Mouse (Mus musculus) stomach, postnatal 0 days (tissue): Measurements from ENCODE around the gene Elp4. TPM values are rescaled to one million over a fixed set of nuclear protein-coding genes. Genes with fewer than 3 reads are reported as not detected.

Source experiments
- ATAC-seq: fragments of 200-750 bp; cut with Nextera tagmentation; 2 replicates; pipeline ENCODE4 v1.8.0; 2017; ENCODE audit not compliant: low FRiP score, low TSS enrichment
- DNase-seq: peaks from one replicate; pipeline ENCODE4 v3.0.0-alpha.2; 2016; ENCODE audit warnings: low spot score
- H3K27ac ChIP-seq: fragments of 300-500 bp; sonication (generic); replicated peaks from 2 replicates; pipeline ENCODE4 v1.5.1; 2014; ENCODE audit warnings: mild to moderate bottlenecking, control low read depth
- H3K27me3 ChIP-seq: fragments of 300-500 bp; sonication (generic); 2 replicates; pipeline ENCODE4 v1.6.1; 2014; ENCODE audit warnings: low read length; ENCODE audit not compliant: control insufficient read depth, insufficient read depth
- H3K36me3 ChIP-seq: fragments of 300-500 bp; sonication (generic); 2 replicates; pipeline ENCODE4 v1.6.1; 2014; ENCODE audit warnings: low read length, mixed read lengths; ENCODE audit not compliant: control insufficient read depth, insufficient read depth
- H3K4me1 ChIP-seq: fragments of 300-500 bp; sonication (generic); replicated peaks from 2 replicates; pipeline ENCODE4 v1.6.1; 2014; ENCODE audit warnings: antibody characterized with exemption; ENCODE audit not compliant: control insufficient read depth, insufficient read depth
- H3K4me2 ChIP-seq: fragments of 300-500 bp; sonication (generic); replicated peaks from 2 replicates; pipeline ENCODE4 v1.6.1; 2014; ENCODE audit warnings: low read depth, mild to moderate bottlenecking, control low read depth, moderate library complexity
- H3K4me3 ChIP-seq: fragments of 300-500 bp; sonication (generic); 2 replicates; pipeline ENCODE4 v1.5.1; 2014; ENCODE audit warnings: low read depth, low read length, control low read depth
- H3K9ac ChIP-seq: fragments of 300-500 bp; sonication (generic); 2 replicates; pipeline ENCODE4 v1.6.1; 2014; ENCODE audit warnings: mild to moderate bottlenecking, low read length, control low read depth, mixed read lengths
- H3K9me3 ChIP-seq: fragments of 300-500 bp; sonication (generic); 2 replicates; pipeline ENCODE4 v1.6.1; 2016; ENCODE audit warnings: low read length; ENCODE audit not compliant: control insufficient read depth
- CTCF ChIP-seq: IDR thresholded peaks from 2 replicates; pipeline ENCODE4 v1.5.1; 2016; ENCODE audit warnings: antibody characterized with exemption, low read depth, mild to moderate bottlenecking, moderate library complexity
- EP300 ChIP-seq: optimal IDR thresholded peaks from 2 replicates; pipeline ENCODE3; 2016; ENCODE audit warnings: antibody characterized with exemption
- WGBS: fragments of 180-500 bp; shearing (Covaris S2); extraction: QIAGEN DNeasy Blood & Tissue Kit; methylation state at CpG from one replicate; pipeline ENCODE4 v1.1.7; 2014; 5-methylcytosine and 5-hydroxymethylcytosine counted together
- polyA plus RNA-seq: library from polyadenylated mRNA; unstranded; fragments of >200 nt; fragmentation: Nextera tagmentation; extraction: Ambion mirVana; gene quantifications from 2 replicates; pipeline ENCODE4 v1.2.1, GENCODE M21; 2015

Elp4 gene
- polyA plus RNA-seq, 1 experiment from 2014 or later: 14.0 TPM

GRCm38 (mm10) chr2:105668271-105669270 lies 235.8 kb downstream of the Elp4 start, which contains the start of gene Pax6:
TSS of gene Pax6 (plus strand) at chr2:105668900.
- Histone ChIP-seq H3K9me3 (no peaks in the 10 kb centered on the region), H3K36me3 (no peaks in the 10 kb centered on the region), H3K4me2 (no peak within 1 kb of the TSS), H3K9ac (no peak within 1 kb of the TSS), H3K4me1 (0 out of 2 replicates have a peak, but pooled peaks cover under 1% of the 10 kb centered on the region), H3K4me3 (0 out of 2 replicates have a peak within 1 kb of the TSS, but pooled peaks have one; percentile 8), H3K27me3 (peaks cover 39% of the 10 kb centered on the region), H3K27ac (no peak within 1 kb of the TSS)
- DNase-seq (peak; percentile 16), ATAC-seq (no peak)
- WGBS: 2% methylated on average over 44 of the region's 44 CpGs
- no peak for TF ChIP-seq EP300
- TF ChIP-seq CTCF: no peak

GRCm38 (mm10) chr2:105667626-105667950 lies 236.8 kb downstream of the Elp4 start:
- DNase-seq: peak; percentile 61
- WGBS: under 1% methylated on average over 11 of the region's 11 CpGs

DNA sequence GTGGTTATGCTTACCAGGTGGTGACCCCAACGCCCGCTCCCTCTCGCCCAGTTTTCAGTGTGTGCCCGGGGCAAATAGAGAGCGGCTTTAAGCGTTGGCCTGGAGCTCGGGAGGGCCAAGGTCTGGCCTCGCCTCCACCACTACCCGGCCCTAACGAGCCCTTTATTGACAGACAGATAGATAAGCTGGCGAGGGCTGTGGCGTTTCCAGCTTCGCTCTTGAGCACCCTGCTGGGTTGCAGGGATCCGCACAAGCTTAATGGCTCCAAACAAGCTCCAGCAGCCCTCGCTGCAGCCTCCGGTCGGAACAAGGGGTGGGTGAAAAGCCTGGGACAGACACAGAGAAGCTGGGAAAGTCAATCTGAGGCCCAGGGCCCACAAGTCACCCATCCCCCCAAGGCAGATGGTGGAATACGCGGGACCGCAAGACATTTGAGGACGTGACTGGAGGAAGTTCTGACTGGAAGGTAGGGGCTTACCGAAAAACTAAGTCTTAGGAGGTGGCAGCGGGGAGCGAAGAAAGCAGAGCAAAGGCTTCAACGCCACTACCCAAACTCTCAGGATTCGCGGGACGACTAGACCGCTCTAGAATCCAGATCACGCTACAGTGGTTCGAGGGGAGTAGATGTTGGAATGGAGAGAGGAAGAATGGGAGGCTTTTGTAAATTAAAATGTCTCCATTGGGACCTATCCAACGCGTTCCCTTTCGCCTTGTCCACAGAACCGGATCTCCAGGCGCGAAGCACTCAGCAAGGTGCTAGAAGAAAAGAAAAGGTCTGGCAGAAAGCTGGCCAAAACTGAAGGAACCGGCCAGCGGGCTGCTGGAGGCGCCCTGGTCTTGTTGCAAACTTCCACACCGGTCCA lies 237.4 kb downstream of the Elp4 start:
- Histone ChIP-seq H3K4me3 (peak overlapping the region; percentile 10; the same call in 1 of the 2 replicates), H3K4me2 (peak overlapping the region; percentile 25; the same call in 1 of the 2 replicates), H3K9me3 (no peaks in the 10 kb centered on the region), H3K4me1 (no peaks in the 10 kb centered on the region), H3K27ac (no peak overlapping the region), H3K27me3 (peaks cover 38% of the 10 kb centered on the region), H3K9ac (no peak overlapping the region), H3K36me3 (no peaks in the 10 kb centered on the region)
- peak; percentile 50 for DNase-seq
- TF ChIP-seq CTCF: no peak
- no peak for TF ChIP-seq EP300
- ATAC-seq: peak; percentile 68
- WGBS: 1% methylated on average over 41 of the region's 41 CpGs

More at GRCm38 (mm10) chr2:105667626-105667950, 236.8 kb downstream of the Elp4 start:
- Histone ChIP-seq H3K4me2 (peak overlapping the region; percentile 25; the same call in 1 of the 2 replicates), H3K9me3 (no peaks in the 10 kb centered on the region), H3K27me3 (peaks cover 35% of the 10 kb centered on the region), H3K4me3 (peak overlapping the region; percentile 10; the same call in 1 of the 2 replicates), H3K9ac (no peak overlapping the region), H3K4me1 (no peaks in the 10 kb centered on the region), H3K36me3 (no peaks in the 10 kb centered on the region), H3K27ac (no peak overlapping the region)
- ATAC-seq: peak; percentile 61
- no peak for TF ChIP-seq EP300
- peak; percentile 56 for TF ChIP-seq CTCF

- H3K4me2 ChIP-seq: no peak overlapping the region
- H3K36me3 ChIP-seq: no peaks in the 10 kb centered on the region
- no peak overlapping the region for H3K9ac ChIP-seq
- no peak for TF ChIP-seq EP300
- no peak for TF ChIP-seq CTCF
- H3K4me3 ChIP-seq: no peak overlapping the region
- 5% methylated on average over 6 of the region's 6 CpGs for WGBS
- peaks cover 38% of the 10 kb centered on the region for H3K27me3 ChIP-seq
- peak; percentile 4; the same call in 1 of the 2 replicates for ATAC-seq
- DNase-seq: no peak
- H3K4me1 ChIP-seq: no peaks in the 10 kb centered on the region
- no peak overlapping the region for H3K27ac ChIP-seq
- H3K9me3 ChIP-seq: no peaks in the 10 kb centered on the region
Observed at GRCm38 (mm10) chr2:105666331-105666730, 238.0 kb downstream of the Elp4 start.

DNA sequence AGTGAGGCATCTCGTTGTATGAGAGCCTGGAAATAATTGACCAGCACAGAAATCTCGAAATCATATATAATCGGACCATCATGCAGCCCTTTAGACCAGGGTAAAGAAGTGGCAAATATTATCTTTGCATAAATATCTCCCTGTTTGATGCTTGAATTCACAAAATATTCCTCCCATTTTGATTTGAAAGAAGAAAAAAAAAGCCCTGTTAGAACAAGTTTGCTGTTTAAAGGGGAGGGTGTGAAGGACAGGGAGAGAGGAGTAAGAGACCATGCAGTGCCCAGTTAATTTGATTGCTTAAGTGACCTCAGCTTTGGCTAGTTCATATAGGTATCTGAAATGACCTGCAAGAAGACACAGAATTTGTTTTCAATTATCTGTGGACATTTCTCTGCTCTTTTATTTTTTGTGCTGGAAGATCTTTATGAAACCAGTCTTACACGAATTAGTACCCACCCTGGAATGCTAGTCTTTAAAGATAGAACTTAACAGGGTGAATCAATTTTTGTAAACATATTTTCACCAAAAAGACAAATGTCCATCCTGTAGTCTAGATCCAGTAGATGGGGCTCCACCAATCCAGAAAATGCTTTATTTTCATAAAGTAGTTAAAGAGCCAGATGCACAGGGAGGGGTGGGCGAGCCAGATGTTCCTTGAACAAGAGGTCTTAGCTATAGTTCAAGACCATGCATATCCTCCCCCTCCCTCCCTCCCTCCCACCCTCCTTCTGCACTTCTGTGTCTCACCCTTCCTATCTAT lies 238.7 kb downstream of the Elp4 start:
- no peak for TF ChIP-seq EP300
- no peak for TF ChIP-seq CTCF
- H3K4me2 ChIP-seq: no peak overlapping the region
- H3K4me3 ChIP-seq: no peak overlapping the region
- H3K9me3 ChIP-seq: no peaks in the 10 kb centered on the region
- H3K36me3 ChIP-seq: no peaks in the 10 kb centered on the region
- H3K27ac ChIP-seq: no peak overlapping the region
- no peak overlapping the region for H3K9ac ChIP-seq
- H3K27me3 ChIP-seq: peaks cover 41% of the 10 kb centered on the region
- ATAC-seq (no peak), DNase-seq (no peak)
- no peaks in the 10 kb centered on the region for H3K4me1 ChIP-seq
- WGBS: 12% methylated on average over 5 of the region's 5 CpGs
